Mouse (Mus musculus): ENCODE data around the gene Tm4sf5. TPM values are rescaled to one million over a fixed set of nuclear protein-coding genes. Genes with fewer than 3 reads are reported as not detected.

Gene Tm4sf5
- polyA plus RNA-seq, 1 experiment = 1.8 TPM

GRCm38 (mm10) chr11:70502018-70502417 is 3.0 kb upstream of the Tm4sf5 start:
- Histone ChIP-seq H3K4me1 (ENCODE audit: control insufficient read depth, insufficient read depth, low read length) (peaks cover 3% of the 10 kb centered on the region), H3K4me3 (ENCODE audit: low read depth, low read length) (no peak overlapping the region), H3K36me3 (ENCODE audit: control insufficient read depth, insufficient read depth, low read length, poor library complexity, severe bottlenecking) (no peaks in the 10 kb centered on the region), H3K9ac (ENCODE audit: low read depth, poor library complexity, severe bottlenecking) (no peak overlapping the region), H3K9me3 (replicated peaks; ENCODE audit: control insufficient read depth, insufficient read depth, low read length, poor library complexity, severe bottlenecking) (no peaks in the 10 kb centered on the region), H3K27ac (ENCODE audit: insufficient read depth, low read length) (no peak overlapping the region), H3K27me3 (ENCODE audit: control insufficient read depth, insufficient read depth, low read length, poor library complexity, severe bottlenecking) (no peaks in the 10 kb centered on the region)
- TF ChIP-seq POLR2A (IDR thresholded peaks at IDR 0.05; ENCODE audit: insufficient read depth, low read length) (no peak), CTCF (IDR thresholded peaks at IDR 0.05; ENCODE audit: low read depth, low read length) (no peak), EP300 (IDR thresholded peaks at IDR 0.05; ENCODE audit: insufficient read depth, low read depth, low read length) (no peak)

GRCm38 (mm10) chr11:70506385-70506784 is 1.3 kb downstream of the Tm4sf5 start:
- Histone ChIP-seq H3K27me3 (ENCODE audit: control insufficient read depth, insufficient read depth, low read length, poor library complexity, severe bottlenecking) (no peaks in the 10 kb centered on the region), H3K27ac (ENCODE audit: insufficient read depth, low read length) (no peak overlapping the region), H3K4me1 (ENCODE audit: control insufficient read depth, insufficient read depth, low read length) (peaks cover 5% of the 10 kb centered on the region), H3K9ac (ENCODE audit: low read depth, poor library complexity, severe bottlenecking) (no peak overlapping the region), H3K4me3 (ENCODE audit: low read depth, low read length) (no peak overlapping the region), H3K36me3 (ENCODE audit: control insufficient read depth, insufficient read depth, low read length, poor library complexity, severe bottlenecking) (no peaks in the 10 kb centered on the region), H3K9me3 (replicated peaks; ENCODE audit: control insufficient read depth, insufficient read depth, low read length, poor library complexity, severe bottlenecking) (no peaks in the 10 kb centered on the region)
- TF ChIP-seq CTCF (IDR thresholded peaks at IDR 0.05; ENCODE audit: low read depth, low read length) (peak; percentile 48), EP300 (IDR thresholded peaks at IDR 0.05; ENCODE audit: insufficient read depth, low read depth, low read length) (no peak), POLR2A (IDR thresholded peaks at IDR 0.05; ENCODE audit: insufficient read depth, low read length) (no peak)

GRCm38 (mm10) chr11:70506962-70507515 is 2.0 kb downstream of the Tm4sf5 start:
- Histone ChIP-seq H3K9me3 (replicated peaks; ENCODE audit: control insufficient read depth, insufficient read depth, low read length, poor library complexity, severe bottlenecking) (no peaks in the 10 kb centered on the region), H3K4me1 (ENCODE audit: control insufficient read depth, insufficient read depth, low read length) (peaks cover 5% of the 10 kb centered on the region), H3K27ac (ENCODE audit: insufficient read depth, low read length) (no peak overlapping the region), H3K27me3 (ENCODE audit: control insufficient read depth, insufficient read depth, low read length, poor library complexity, severe bottlenecking) (no peaks in the 10 kb centered on the region), H3K4me3 (ENCODE audit: low read depth, low read length) (no peak overlapping the region), H3K36me3 (ENCODE audit: control insufficient read depth, insufficient read depth, low read length, poor library complexity, severe bottlenecking) (no peaks in the 10 kb centered on the region), H3K9ac (ENCODE audit: low read depth, poor library complexity, severe bottlenecking) (no peak overlapping the region)
- TF ChIP-seq POLR2A (IDR thresholded peaks at IDR 0.05; ENCODE audit: insufficient read depth, low read length) = no peak

GRCm38 (mm10) chr11:70509753-70510564 is 4.9 kb downstream of the Tm4sf5 start:
- peak overlapping the region; percentile 39 for H3K4me3 ChIP-seq (ENCODE audit: low read depth, low read length)
- no peaks in the 10 kb centered on the region for H3K27me3 ChIP-seq (ENCODE audit: control insufficient read depth, insufficient read depth, low read length, poor library complexity, severe bottlenecking)
- TF ChIP-seq EP300 (IDR thresholded peaks at IDR 0.05; ENCODE audit: insufficient read depth, low read depth, low read length) (no peak), CTCF (IDR thresholded peaks at IDR 0.05; ENCODE audit: low read depth, low read length) (peak; percentile 85)
- no peaks in the 10 kb centered on the region for H3K9me3 ChIP-seq (replicated peaks; ENCODE audit: control insufficient read depth, insufficient read depth, low read length, poor library complexity, severe bottlenecking)
- no peaks in the 10 kb centered on the region for H3K36me3 ChIP-seq (ENCODE audit: control insufficient read depth, insufficient read depth, low read length, poor library complexity, severe bottlenecking)
- H3K27ac ChIP-seq (ENCODE audit: insufficient read depth, low read length) = peak overlapping the region; percentile 32; the same call in 1 of the 2 replicates
- H3K9ac ChIP-seq (ENCODE audit: low read depth, poor library complexity, severe bottlenecking) = peak overlapping the region; percentile 36
- peaks cover 5% of the 10 kb centered on the region for H3K4me1 ChIP-seq (ENCODE audit: control insufficient read depth, insufficient read depth, low read length)

DNA sequence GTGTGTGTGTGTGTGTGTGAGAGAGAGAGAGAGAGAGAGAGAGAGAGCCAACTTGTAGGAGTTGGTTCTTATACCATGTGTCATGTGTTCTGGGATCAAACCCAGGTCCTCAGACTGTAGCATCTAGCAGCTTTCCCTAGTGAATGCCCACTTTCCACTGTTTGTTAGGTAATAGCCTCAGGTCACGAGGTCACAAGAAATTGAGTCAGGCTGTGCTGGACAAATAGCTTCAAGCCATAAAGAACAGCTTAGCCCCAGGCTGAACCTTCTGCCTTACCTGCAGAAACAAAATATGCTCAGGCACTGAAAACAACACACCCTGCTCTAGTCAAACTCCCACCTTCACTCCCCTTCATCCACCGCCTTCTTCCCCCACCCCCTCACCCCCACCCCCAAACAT is 6.2 kb downstream of the Tm4sf5 start:
- Histone ChIP-seq H3K36me3 (ENCODE audit: control insufficient read depth, insufficient read depth, low read length, poor library complexity, severe bottlenecking) (no peaks in the 10 kb centered on the region), H3K9me3 (replicated peaks; ENCODE audit: control insufficient read depth, insufficient read depth, low read length, poor library complexity, severe bottlenecking) (no peaks in the 10 kb centered on the region), H3K27me3 (ENCODE audit: control insufficient read depth, insufficient read depth, low read length, poor library complexity, severe bottlenecking) (no peaks in the 10 kb centered on the region), H3K9ac (ENCODE audit: low read depth, poor library complexity, severe bottlenecking) (no peak overlapping the region), H3K4me1 (ENCODE audit: control insufficient read depth, insufficient read depth, low read length) (peaks cover 2% of the 10 kb centered on the region), H3K27ac (ENCODE audit: insufficient read depth, low read length) (no peak overlapping the region), H3K4me3 (ENCODE audit: low read depth, low read length) (no peak overlapping the region)
- TF ChIP-seq EP300 (IDR thresholded peaks at IDR 0.05; ENCODE audit: insufficient read depth, low read depth, low read length) (no peak), CTCF (IDR thresholded peaks at IDR 0.05; ENCODE audit: low read depth, low read length) (no peak), POLR2A (IDR thresholded peaks at IDR 0.05; ENCODE audit: insufficient read depth, low read length) (no peak)

DNA sequence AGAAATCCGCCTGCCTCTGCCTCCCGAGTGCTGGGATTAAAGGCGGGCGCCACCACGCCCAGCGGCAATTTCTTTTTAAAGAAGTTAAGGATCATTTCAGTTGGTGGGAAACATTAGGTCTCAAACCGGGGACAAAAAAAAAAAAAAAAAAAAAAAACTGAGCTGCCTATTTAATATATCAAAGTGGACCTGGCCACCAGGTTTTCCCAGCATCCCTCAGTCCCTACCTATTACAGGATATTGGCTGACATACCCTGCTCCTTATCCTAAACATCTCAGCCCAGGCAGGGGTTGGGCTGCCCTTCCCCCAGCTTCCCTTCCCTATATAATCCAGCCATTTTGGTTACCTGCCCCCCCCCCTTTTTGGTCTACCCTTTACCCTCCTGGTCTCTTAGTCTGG is 6.8 kb downstream of the Tm4sf5 start:
- no peaks in the 10 kb centered on the region for H3K36me3 ChIP-seq (ENCODE audit: control insufficient read depth, insufficient read depth, low read length, poor library complexity, severe bottlenecking)
- no peak overlapping the region for H3K4me3 ChIP-seq (ENCODE audit: low read depth, low read length)
- no peaks in the 10 kb centered on the region for H3K27me3 ChIP-seq (ENCODE audit: control insufficient read depth, insufficient read depth, low read length, poor library complexity, severe bottlenecking)
- H3K9me3 ChIP-seq (replicated peaks; ENCODE audit: control insufficient read depth, insufficient read depth, low read length, poor library complexity, severe bottlenecking) = no peaks in the 10 kb centered on the region
- TF ChIP-seq POLR2A (IDR thresholded peaks at IDR 0.05; ENCODE audit: insufficient read depth, low read length) (no peak), EP300 (IDR thresholded peaks at IDR 0.05; ENCODE audit: insufficient read depth, low read depth, low read length) (no peak), CTCF (IDR thresholded peaks at IDR 0.05; ENCODE audit: low read depth, low read length) (no peak)
- H3K4me1 ChIP-seq (ENCODE audit: control insufficient read depth, insufficient read depth, low read length) = peaks cover 2% of the 10 kb centered on the region
- no peak overlapping the region for H3K27ac ChIP-seq (ENCODE audit: insufficient read depth, low read length)
- no peak overlapping the region for H3K9ac ChIP-seq (ENCODE audit: low read depth, poor library complexity, severe bottlenecking)

All from ES-Bruce4 (cell line).